Mouse (Mus musculus): Measurements from ENCODE around the gene Colq. TPM values are rescaled to one million over a fixed set of nuclear protein-coding genes. Genes with fewer than 3 reads are reported as not detected.

The Colq gene
- total RNA-seq, 2 experiments from 2014 or later: 8.3 to 9.4 TPM

DNA sequence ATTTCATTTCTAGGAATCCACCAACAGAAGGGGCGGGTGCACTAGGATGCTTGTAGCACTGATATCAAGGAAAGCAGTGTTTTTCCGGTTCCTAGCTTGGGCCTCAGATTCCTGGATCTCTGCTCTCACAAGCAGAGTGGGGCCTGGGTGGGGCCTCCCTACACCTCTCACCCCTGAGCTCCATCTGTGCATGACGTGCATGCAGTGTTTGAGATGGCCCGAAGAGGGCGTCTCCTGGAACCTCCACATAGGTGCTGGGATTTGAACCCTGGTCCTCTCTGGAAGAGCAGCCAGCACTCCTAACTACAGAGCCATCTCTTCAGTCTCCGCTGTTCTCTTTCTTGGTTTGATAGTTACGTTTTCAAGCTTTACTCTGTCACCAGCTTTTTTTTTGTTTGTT is 36.1 kb downstream of the Colq start:
- intact Hi-C loops (cut with DNase I; ENCODE audit: low total_unique reads): no loop called here
- DNase-seq: no peak

DNA sequence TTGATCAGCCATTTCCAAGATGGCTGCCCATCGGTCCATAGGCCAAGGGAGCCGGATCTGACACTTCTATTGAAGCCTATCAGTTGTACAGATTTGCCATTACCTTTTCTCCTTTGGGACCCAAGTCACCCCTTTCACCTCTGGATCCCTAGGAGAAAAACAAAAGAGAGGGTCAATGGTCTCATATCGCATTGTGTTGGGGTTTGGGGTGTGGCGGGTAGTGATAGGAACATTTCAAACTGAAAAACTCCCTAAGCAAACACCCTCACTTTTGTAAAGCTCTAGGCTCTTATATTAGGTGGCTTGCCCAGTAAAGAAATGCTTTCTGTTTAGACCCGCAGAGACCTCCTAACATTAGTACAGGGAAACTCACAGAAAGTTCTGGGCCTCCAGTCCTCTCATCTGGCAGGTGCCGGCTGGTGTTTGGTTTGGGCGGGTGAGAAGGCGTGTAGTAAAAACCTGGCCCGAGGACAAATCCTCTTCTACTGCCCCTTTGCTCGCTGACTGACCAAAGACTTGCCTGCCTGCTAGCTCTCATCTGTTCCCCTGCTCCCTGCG is 47.2 kb downstream of the Colq start:
- intact Hi-C loops (cut with DNase I; ENCODE audit: low total_unique reads): no loop called here
- DNase-seq: no peak

DNA sequence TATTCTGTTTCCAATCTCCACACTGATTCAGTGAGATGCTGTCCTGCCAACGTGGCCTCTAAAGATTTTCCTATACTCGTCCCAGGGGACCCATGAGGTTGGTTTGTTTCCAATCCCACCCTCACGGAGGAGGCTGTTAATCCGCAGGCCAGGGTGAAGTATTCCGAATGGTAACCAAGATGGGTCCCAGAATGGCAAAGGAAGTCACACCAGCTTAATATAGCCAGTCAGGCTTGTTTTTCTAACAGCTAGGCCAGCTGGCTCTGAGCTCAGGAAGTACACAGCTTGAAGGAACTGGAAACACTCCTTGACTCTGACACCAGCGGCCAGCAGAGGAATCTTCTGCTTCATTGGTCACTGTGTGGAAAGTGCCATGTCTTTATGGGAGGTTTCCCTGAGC is 53.8 kb downstream of the Colq start:
- intact Hi-C loops (cut with DNase I; ENCODE audit: low total_unique reads): no loop called here
- peak; percentile 50 for DNase-seq

DNA sequence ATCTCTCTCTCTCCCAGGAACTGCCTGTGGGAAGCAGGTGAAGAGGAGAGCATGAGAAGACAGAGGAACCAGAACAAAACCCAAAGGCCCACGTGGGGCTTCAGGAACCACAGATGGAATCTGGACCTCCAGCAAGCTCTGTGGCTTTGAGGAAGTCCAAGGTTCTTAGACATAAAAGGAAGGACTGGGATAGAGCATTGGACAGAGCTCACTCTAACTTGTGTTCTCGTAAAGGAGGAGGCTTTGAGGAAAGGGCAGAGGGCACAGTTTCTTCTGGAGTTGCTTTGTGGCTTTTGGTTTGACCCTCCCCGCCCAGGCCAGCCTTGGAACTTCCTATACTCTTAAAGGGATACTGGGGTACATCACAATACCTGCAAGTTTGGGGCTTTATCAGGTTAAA is 58.5 kb downstream of the Colq start:
- no peak for DNase-seq
- intact Hi-C loops (cut with DNase I; ENCODE audit: low total_unique reads): no loop called here

DNA sequence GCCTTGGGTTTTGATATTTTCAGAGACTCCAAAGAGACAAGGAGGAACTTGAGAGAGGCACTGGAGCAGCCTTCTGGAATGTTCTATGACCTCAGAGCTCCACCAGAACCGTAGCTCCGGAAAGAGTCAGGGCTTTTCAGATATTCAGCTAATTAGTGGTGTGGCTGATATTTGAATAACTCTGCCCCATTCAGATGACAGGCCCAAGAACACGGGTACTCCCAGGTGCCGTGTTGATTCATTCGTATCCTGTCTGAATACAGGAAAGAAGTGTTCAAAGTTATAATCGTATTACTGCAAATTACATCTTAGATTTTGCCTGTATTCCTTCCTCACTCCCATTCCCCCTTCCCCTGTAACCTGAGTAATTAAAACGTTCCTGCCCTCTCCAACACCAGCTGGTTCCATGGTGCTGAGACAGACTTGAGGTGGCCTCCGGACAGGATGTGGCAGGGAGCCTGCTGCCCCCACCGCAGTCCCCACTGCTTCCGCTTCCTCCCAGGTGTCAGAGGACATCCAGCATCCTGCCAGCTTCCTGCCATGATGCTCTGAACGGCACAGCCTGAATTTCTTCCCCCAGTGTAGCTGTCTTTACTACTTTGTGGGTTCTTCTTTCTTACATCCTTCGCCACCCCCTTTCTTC is 59.5 kb downstream of the Colq start:
- peak; percentile 20 for DNase-seq

GRCm38 (mm10) chr14:31530847-31531246 is 60.3 kb downstream of the Colq start:
- intact Hi-C loops (cut with DNase I; ENCODE audit: low total_unique reads): no loop called here
- DNase-seq: no peak

More for the DNA sequence above, 59.5 kb downstream of the Colq start:
- intact Hi-C loops (cut with DNase I; ENCODE audit: low total_unique reads): no loop called here

DNA sequence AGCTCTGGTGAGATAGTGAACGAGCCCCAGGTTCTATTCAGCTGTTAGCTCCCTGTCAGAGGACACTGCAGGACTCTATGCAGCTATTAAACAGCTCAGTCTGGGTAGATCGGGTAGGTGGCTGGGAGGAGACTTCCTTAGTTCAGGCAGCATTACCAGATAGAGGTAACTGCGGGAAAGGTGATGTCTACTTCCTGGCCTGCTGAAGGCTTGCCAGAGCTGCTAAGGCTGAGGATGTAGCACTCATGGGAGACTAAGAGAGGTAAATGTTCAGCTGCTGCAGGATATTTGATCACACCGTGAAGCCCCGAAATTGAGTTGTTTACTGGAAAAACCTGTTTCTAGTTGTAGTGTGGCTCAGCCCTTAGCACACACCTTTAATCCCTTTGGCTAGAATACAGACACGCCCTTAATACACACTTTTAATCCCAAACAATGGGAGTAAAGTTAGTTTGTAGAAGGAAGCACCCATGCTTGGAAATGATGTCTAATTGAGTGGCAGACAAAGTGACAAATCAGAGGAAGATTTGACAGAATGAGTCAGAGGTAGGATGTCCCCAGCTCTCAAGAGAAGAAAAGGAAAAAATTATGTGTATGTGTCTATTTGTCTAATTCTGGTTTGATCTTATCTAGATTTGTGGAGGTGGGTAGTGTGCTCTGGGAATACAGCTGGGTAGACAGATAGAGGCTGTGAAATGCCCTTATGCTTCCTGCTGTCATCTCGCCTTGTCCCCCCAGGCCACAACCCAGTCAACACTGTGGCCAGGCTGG is 65.9 kb downstream of the Colq start:
- intact Hi-C loops (cut with DNase I; ENCODE audit: low total_unique reads): no loop called here
- DNase-seq: no peak

GRCm38 (mm10) chr14:31521318-31521717 is 69.8 kb downstream of the Colq start:
- intact Hi-C loops (cut with DNase I; ENCODE audit: low total_unique reads): loop anchor here (2.0 kb wide), 1 partner anchor 83 kb away; no protein-coding TSS in a partner anchor

GRCm38 (mm10) chr14:31519165-31519564 is 72.0 kb downstream of the Colq start:
- no peak for DNase-seq
- intact Hi-C loops (cut with DNase I; ENCODE audit: low total_unique reads): no loop called here

More at GRCm38 (mm10) chr14:31521318-31521717, 69.8 kb downstream of the Colq start:
- no peak for DNase-seq

DNA sequence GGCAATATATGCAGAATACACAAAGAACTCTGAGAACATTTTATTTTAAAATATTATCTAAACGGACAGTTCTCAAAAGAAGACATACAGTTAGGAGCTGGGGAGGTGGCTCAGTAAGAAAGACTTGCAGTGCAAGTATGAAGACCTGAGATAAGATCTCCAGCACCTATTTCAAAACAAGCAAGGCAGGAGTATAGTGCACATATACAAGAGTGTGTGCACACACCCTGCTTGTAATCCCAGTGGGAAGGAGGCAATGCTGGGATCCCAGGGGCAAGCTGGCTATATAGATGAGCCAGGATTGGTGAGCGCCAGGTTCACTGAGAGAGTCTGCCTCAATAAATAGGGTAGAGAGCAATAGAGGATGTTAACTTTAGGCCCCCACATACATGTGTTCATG is 75.2 kb downstream of the Colq start:
- no peak for DNase-seq
- intact Hi-C loops (cut with DNase I; ENCODE audit: low total_unique reads): no loop called here

DNA sequence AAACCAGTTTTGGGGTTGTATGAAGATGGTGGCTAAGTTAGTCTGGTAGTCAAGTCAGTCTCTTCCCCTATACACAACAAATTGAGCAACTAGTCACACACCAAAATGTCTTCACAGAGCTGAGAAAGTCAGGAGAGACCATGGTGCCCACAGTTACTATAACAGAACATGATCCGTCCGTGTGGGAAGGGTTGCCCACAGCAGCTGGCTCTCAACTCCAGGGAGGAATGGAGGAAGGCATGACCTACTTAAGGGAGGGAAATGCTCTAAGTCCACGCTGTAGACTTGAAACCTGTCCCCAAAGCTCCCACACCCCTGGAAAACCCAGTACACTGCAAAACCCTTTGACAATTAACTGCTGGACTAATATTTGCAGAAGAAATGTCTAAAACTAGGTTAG is 80.8 kb downstream of the Colq start:
- intact Hi-C loops (cut with DNase I; ENCODE audit: low total_unique reads): no loop called here
- DNase-seq: no peak

GRCm38 (mm10) chr14:31509911-31510310 is 81.2 kb downstream of the Colq start:
- intact Hi-C loops (cut with DNase I; ENCODE audit: low total_unique reads): no loop called here
- peak; percentile 46 for DNase-seq

GRCm38 (mm10) chr14:31506456-31506855 is 84.7 kb downstream of the Colq start:
- intact Hi-C loops (cut with DNase I; ENCODE audit: low total_unique reads): no loop called here
- DNase-seq: no peak

DNA sequence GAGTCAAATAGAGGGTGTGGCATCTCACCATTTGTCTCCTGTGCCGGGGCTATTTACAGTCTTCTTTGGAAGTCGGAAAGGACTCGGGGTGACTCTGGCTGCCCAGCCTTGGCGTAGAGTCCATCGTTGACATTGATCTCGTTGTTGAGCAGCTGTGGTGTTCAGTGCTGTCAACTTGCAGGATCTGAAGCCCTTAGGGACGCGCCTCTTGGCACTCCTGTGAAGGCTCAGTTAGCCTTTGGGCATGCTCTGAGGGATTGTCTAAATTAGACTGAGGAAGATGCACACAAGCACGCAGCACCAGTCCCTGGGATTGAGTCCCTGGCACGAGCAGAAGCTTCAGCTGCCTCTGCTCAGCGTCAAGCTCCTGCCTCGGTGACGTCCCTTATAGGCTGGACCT is 87.7 kb downstream of the Colq start:
- intact Hi-C loops (cut with DNase I; ENCODE audit: low total_unique reads): no loop called here
- DNase-seq: peak; percentile 70

- intact Hi-C loops (cut with DNase I; ENCODE audit: low total_unique reads): no loop called here
- no peak for DNase-seq
These were observed 91.6 kb downstream of the Colq start for GRCm38 (mm10) chr14:31499526-31499925.

- intact Hi-C loops (cut with DNase I; ENCODE audit: low total_unique reads): no loop called here
- DNase-seq: no peak
These were observed 94.9 kb downstream of the Colq start for GRCm38 (mm10) chr14:31496241-31496646.

- intact Hi-C loops (cut with DNase I; ENCODE audit: low total_unique reads): no loop called here
- DNase-seq: no peak
These were observed 95.6 kb downstream of the Colq start for GRCm38 (mm10) chr14:31495538-31495937.

DNA sequence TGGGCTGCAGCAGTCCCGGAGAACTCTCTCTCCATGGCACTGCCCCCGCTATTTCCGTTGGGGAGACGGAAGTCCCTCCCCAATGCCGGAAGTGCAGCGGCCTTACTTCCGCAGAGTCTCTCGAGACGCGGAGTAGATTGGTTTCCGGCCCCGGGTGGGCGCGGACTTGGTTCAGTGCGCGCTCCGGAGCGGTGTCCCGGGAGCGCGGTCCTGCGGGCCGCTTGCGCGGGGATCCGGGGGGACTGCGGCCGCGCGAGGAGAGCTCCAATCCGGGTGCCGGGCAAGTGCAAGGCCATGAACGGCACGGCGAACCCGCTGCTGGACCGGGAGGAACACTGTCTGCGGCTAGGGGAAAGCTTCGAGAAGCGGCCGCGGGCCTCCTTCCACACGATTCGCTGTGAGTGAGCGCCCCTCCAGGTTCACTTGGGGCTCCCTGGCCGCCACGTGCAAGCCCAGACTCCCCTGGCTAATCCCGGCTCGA is 96.1 kb downstream of the Colq start, which contains the start of gene Mettl6:
Gene Mettl6 (minus strand): TSS at position 66 of the 481 bp plus-strand sequence.
- peak; percentile 92 for DNase-seq
- intact Hi-C loops (cut with DNase I; ENCODE audit: low total_unique reads): no loop called here

DNA sequence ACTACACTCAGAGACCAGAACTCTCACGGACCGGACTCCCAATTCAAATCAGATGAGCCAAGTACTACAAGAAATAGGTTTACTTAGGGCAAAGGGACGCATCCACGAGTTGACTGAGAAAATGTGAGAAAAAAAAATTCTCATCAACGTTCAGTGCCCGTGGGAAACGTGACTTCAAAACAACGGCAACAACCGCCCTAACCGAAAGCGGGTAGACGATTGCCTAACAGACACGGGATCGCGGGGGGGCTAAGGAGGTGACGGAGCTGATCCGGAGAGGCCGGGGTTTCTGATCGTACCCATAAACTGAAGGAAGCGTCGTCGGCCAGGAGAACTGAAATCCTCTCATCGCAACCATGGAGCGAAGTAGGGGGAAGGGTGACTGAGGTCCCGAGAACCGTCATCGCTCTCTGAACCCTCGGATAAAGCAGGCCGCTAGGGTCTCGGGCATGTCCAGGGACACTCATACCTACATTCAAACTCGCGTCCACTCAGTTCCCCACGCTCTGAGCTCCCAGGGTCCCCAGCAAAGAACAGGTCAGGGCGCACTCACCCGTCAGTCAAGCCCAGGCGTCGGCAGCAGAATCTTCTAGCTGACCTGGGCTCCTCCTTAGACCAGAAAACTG is 96.7 kb downstream of the Colq start, which contains the start of gene Eaf1:
Gene Eaf1 (plus strand): TSS at position 51 of the 626 bp plus-strand sequence.
- DNase-seq: peak; percentile 38

DNA sequence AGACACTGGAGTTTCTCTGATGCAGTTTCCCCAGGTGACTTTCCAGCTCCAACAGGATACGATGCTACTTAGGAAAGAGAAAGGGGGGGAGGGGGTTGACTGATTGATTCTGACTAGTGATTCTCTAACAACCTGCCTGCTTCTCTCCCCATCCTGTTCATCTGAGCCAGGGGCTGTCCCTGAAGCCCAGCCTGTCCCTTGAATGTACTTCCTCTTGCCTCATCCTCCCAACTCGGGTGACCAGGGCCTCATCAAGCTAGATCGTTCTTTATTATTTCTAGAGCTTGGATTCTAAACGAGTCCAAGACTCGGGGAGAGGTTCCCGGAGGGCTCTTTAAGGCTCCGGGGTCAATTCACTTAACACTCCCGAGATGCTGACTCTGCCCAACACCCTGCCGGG is 97.2 kb downstream of the Colq start:
- intact Hi-C loops (cut with DNase I; ENCODE audit: low total_unique reads): no loop called here

More for the DNA sequence above, 96.7 kb downstream of the Colq start, which contains the start of gene Eaf1:
- intact Hi-C loops (cut with DNase I; ENCODE audit: low total_unique reads): no loop called here

More for the DNA sequence above, 97.2 kb downstream of the Colq start:
- DNase-seq: no peak

Measured in gastrocnemius, postnatal 14 days (tissue).